Mouse (Mus musculus) CH12.LX (cell line): ENCODE data around the gene Myo15. TPM values are rescaled to one million over a fixed set of nuclear protein-coding genes. Genes with fewer than 3 reads are reported as not detected.

ENCODE experiments used
- DNase-seq: peaks from one replicate; pipeline ENCODE4 v3.0.0-alpha.2; 2013; ENCODE audit errors: extremely low read depth
- H3K27ac ChIP-seq: 2 replicates; pipeline ENCODE4 v1.5.1; 2012; ENCODE audit warnings: low read depth, mild to moderate bottlenecking, control low read depth, moderate library complexity; ENCODE audit not compliant: insufficient read depth
- H3K27me3 ChIP-seq: replicated peaks from 2 replicates; pipeline ENCODE3; 2012; ENCODE audit warnings: inconsistent platforms
- H3K36me3 ChIP-seq, 2 experiments: replicated peaks in 1 of 2; 2 replicates each; pipeline versions ENCODE3 to v1.6.1; 2012; ENCODE audit warnings: inconsistent platforms in 1 of 2, low read length in 1 of 2, mild to moderate bottlenecking in 1 of 2, mixed read lengths in 1 of 2, moderate library complexity in 1 of 2; ENCODE audit not compliant: control insufficient read depth in 1 of 2, insufficient read depth in 1 of 2
- H3K4me1 ChIP-seq, 2 experiments: 2 replicates each; pipeline ENCODE4 v1.6.1; 2012; ENCODE audit warnings: inconsistent platforms in 1 of 2, moderate library complexity in 1 of 2; ENCODE audit not compliant: insufficient read depth in 2 of 2, control insufficient read depth in 1 of 2
- H3K4me2 ChIP-seq: 2 replicates; pipeline ENCODE4 v1.6.1; 2012; ENCODE audit warnings: low read depth, mild to moderate bottlenecking, control low read depth; ENCODE audit not compliant: poor library complexity, insufficient read depth, severe bottlenecking
- H3K4me3 ChIP-seq, 3 experiments: fragments of 150-350 bp in 1 of 3; sonication (generic) in 1 of 3; replicated peaks in 1 of 3; 2 replicates each; pipeline versions ENCODE3 to v1.5.1; 2011 to 2012; ENCODE audit warnings: low read depth in 2 of 3, low read length in 2 of 3, mild to moderate bottlenecking in 2 of 3, moderate library complexity in 2 of 3, control low read depth in 1 of 3, improper control_type of control experiment in 1 of 3, inconsistent platforms in 1 of 3, mixed read lengths in 1 of 3; ENCODE audit not compliant: poor library complexity in 1 of 3
- H3K79me2 ChIP-seq: replicated peaks from 2 replicates; pipeline ENCODE4 v1.6.1; 2012; ENCODE audit warnings: mild to moderate bottlenecking, moderate library complexity; ENCODE audit not compliant: control insufficient read depth, poor library complexity, insufficient read depth, severe bottlenecking; ENCODE audit errors: extremely low read depth
- H3K9ac ChIP-seq: 2 replicates; pipeline ENCODE4 v1.6.1; 2012; ENCODE audit warnings: low read depth, mild to moderate bottlenecking, control low read depth, moderate library complexity; ENCODE audit not compliant: insufficient read depth
- H3K9me3 ChIP-seq: replicated peaks from 2 replicates; pipeline ENCODE3; 2012; ENCODE audit warnings: low read length, inconsistent platforms, mixed read lengths
- CHD1 ChIP-seq: IDR thresholded peaks from 2 replicates; pipeline ENCODE4 v1.6.1; 2012; ENCODE audit warnings: low read depth, low read length, improper control_type of control experiment, inconsistent platforms
- CHD2 ChIP-seq: IDR thresholded peaks from 2 replicates; pipeline ENCODE4 v1.6.1; 2011; ENCODE audit warnings: low read length, improper control_type of control experiment
- E2F4 ChIP-seq: IDR thresholded peaks from 2 replicates; pipeline ENCODE4 v1.6.1; 2011; ENCODE audit warnings: low read depth, low read length, improper control_type of control experiment; ENCODE audit not compliant: insufficient replicate concordance
- JUN ChIP-seq: IDR thresholded peaks from 2 replicates; pipeline ENCODE4 v1.6.1; 2011; ENCODE audit warnings: low read depth, mild to moderate bottlenecking, low read length, improper control_type of control experiment, moderate library complexity; ENCODE audit not compliant: insufficient read depth
- JUND ChIP-seq: conservative IDR thresholded peaks from 2 replicates; pipeline ENCODE4 v1.6.1; 2011; ENCODE audit warnings: low read depth, low read length, improper control_type of control experiment
- MAFK ChIP-seq: IDR thresholded peaks from 2 replicates; pipeline ENCODE4 v1.6.1; 2011; ENCODE audit warnings: low read length, improper control_type of control experiment; ENCODE audit not compliant: insufficient replicate concordance
- NELFE ChIP-seq: IDR thresholded peaks from 2 replicates; pipeline ENCODE4 v1.6.1; 2011; ENCODE audit warnings: low read depth, low read length, improper control_type of control experiment
- NRF1 ChIP-seq: IDR thresholded peaks from 2 replicates; pipeline ENCODE4 v1.6.1; 2014; ENCODE audit warnings: low read depth, mild to moderate bottlenecking, inconsistent platforms, low read length, improper control_type of control experiment, moderate library complexity
- PAX5 ChIP-seq: IDR thresholded peaks from 2 replicates; pipeline ENCODE4 v1.6.1; 2012; ENCODE audit warnings: low read length, inconsistent platforms, mixed read lengths
- POLR2A ChIP-seq: IDR thresholded peaks from 2 replicates; pipeline ENCODE4 v1.6.1; 2011; ENCODE audit warnings: low read depth, mild to moderate bottlenecking, improper control_type of control experiment, low read length
- POLR2AphosphoS2 ChIP-seq: IDR thresholded peaks from 2 replicates; pipeline ENCODE4 v1.6.1; 2011; ENCODE audit warnings: low read depth, low read length, improper control_type of control experiment
- RAD21 ChIP-seq: IDR thresholded peaks from 2 replicates; pipeline ENCODE4 v1.6.1; 2011; ENCODE audit warnings: low read depth, mild to moderate bottlenecking, low read length, improper control_type of control experiment, moderate library complexity
- RCOR1 ChIP-seq: conservative IDR thresholded peaks from 2 replicates; pipeline ENCODE4 v1.6.1; 2012; ENCODE audit warnings: low read depth, mild to moderate bottlenecking, inconsistent platforms, low read length, improper control_type of control experiment
- TBP ChIP-seq: conservative IDR thresholded peaks from 2 replicates; pipeline ENCODE4 v1.6.1; 2011; ENCODE audit warnings: low read depth, low read length, improper control_type of control experiment
- UBTF ChIP-seq: IDR thresholded peaks from 2 replicates; pipeline ENCODE4 v1.6.1; 2012; ENCODE audit warnings: low read depth, mild to moderate bottlenecking, inconsistent platforms, low read length, improper control_type of control experiment, moderate library complexity
- dilution Hi-C: fragments of 300-500 bp; cut with MboI; formaldehyde crosslinking; loops from 2 replicates; pipeline ENCODE4 v1.14.3; 2020; ENCODE audit warnings: low sequenced_read_pairs; ENCODE audit not compliant: extremely low pct_unique_long_range_greater_than_20kb, extremely low pct_ligation_motif_present
- in situ Hi-C: fragments of 300-500 bp; cut with MboI; formaldehyde crosslinking; loops from 3 replicates; pipeline ENCODE4 v1.14.3; 2019; ENCODE audit warnings: low sequenced_read_pairs, low pct_ligation_motif_present, low pct_unique_long_range_greater_than_20kb, mixed read lengths
- polyA plus RNA-seq: library from polyadenylated mRNA; unstranded; fragments of >175 nt; gene quantifications from 2 replicates; pipeline ENCODE4 v1.2.1, GENCODE M21; 2012; ENCODE audit warnings: low read depth; ENCODE audit not compliant: insufficient read length
- total RNA-seq, 2 experiments: library from RNA; depleted of rRNA; stranded (reverse); fragments of 300-350 nt in 1 of 2; fragments of >200 nt in 1 of 2; gene quantifications; 2 replicates each; pipeline ENCODE4 v1.2.3; 2012 to 2014

The Myo15 gene
- total and polyA plus RNA-seq, 3 experiments: 0.01 to 0.13 (median 0.04) TPM

DNA sequence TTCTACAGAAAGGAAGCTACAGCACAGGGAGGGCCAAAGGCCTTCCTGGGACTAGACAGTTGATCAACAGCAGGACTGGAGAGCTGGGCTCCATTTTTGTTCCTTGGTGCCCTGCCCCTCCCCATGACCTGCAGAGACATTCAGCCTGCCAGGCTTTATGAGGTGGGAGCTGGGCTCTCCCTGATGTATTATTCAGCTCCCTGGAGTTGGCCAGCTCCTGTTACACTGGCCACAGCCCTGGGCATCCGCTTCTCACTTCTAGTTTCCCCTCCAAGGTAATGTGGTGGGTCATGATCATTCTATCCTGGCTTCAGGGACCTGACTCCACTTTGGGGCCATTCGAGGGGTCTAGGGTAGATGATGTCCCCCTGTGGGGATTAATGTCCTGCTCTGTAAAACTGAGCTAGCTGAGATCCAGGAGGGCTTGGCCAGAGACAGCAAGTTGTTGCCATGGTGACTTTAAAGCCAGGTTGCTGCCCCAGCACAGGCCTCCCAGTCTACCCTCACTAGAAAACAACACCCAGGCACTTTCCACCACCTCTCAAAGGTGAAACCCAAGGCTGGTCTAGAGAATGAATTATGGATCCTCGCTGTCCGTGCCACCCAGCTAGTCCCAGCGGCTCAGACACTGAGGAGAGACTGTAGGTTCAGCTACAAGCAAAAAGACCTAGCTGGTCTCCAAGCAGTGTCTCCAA, 6.7 kb downstream of the Myo15 start:
- in situ Hi-C loops (no loop called here), dilution Hi-C loops (no loop called here)
- H3K36me3 ChIP-seq: peaks cover 0 to 32% of the 10 kb centered on the region in 2 experiments
- peaks cover 0 to 7% of the 10 kb centered on the region in 2 experiments; a peak in 2 of 4 replicates for H3K4me1 ChIP-seq
- no peak for TF ChIP-seq E2F4
- TF ChIP-seq POLR2AphosphoS2: 0 out of 2 replicates have a peak, but pooled peaks have one; percentile 26
- H3K79me2 ChIP-seq: no peaks in the 10 kb centered on the region
- H3K4me3 ChIP-seq: no peak overlapping the region
- H3K9me3 ChIP-seq: no peaks in the 10 kb centered on the region
- H3K27me3 ChIP-seq: peaks cover 4% of the 10 kb centered on the region
- no peak for DNase-seq
- H3K4me2 ChIP-seq: no peak overlapping the region
- no peak overlapping the region for H3K9ac ChIP-seq
- H3K27ac ChIP-seq: no peak overlapping the region

DNA sequence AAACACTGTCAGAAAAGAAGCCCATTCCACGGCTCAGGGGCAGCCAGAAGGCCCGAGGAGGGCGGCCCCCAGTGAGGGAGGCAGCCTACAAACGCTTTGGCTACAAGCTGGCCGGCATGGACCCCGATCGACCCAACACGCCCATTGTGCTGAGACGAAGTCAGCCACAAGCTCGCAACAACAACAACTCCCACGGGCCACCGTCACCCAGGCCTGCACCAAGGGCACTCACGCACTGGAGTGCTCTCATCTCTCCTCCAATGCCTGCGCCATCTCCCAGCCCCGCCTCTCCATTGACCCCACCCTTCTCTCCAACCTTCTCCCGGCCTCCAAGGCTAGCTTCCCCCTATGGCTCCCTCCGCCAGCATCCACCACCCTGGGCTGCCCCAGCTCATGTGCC, 9.0 kb downstream of the Myo15 start:
- no peak overlapping the region for H3K4me3 ChIP-seq
- no peak overlapping the region for H3K9ac ChIP-seq
- peaks cover 0 to 7% of the 10 kb centered on the region in 2 experiments; a peak in 2 of 4 replicates for H3K4me1 ChIP-seq
- peaks cover 25% of the 10 kb centered on the region for H3K27me3 ChIP-seq
- H3K4me2 ChIP-seq: no peak overlapping the region
- no peaks in the 10 kb centered on the region for H3K79me2 ChIP-seq
- DNase-seq: no peak
- no peak overlapping the region for H3K27ac ChIP-seq
- no peaks in the 10 kb centered on the region for H3K9me3 ChIP-seq
- H3K36me3 ChIP-seq: peaks cover 0 to 15% of the 10 kb centered on the region in 2 experiments
- in situ Hi-C loops: no loop called here
- dilution Hi-C loops: no loop called here
- TF ChIP-seq UBTF: no peak
- no peak for TF ChIP-seq RAD21
- TF ChIP-seq CHD1: no peak
- TF ChIP-seq PAX5: no peak
- TF ChIP-seq NELFE: no peak
- no peak for TF ChIP-seq TBP
- no peak for TF ChIP-seq POLR2A
- TF ChIP-seq JUN: no peak
- no peak for TF ChIP-seq JUND
- TF ChIP-seq MAFK: no peak
- no peak for TF ChIP-seq NRF1
- TF ChIP-seq RCOR1: no peak
- TF ChIP-seq CHD2: no peak
